Mouse (Mus musculus) layer of hippocampus, postnatal 36 days (tissue): ENCODE measurements around the gene Esp31. TPM values are rescaled to one million over a fixed set of nuclear protein-coding genes. Genes with fewer than 3 reads are reported as not detected.

Experiments used
- DNase-seq, 2 experiments: peaks; one replicate each; pipeline ENCODE4 v3.0.0; 2022
- total RNA-seq, 2 experiments: library from RNA; stranded (reverse); gene quantifications; 2 replicates each; pipeline ENCODE4 v1.2.3; 2021

Gene Esp31
- total RNA-seq: not detected

- no peak for DNase-seq
These were observed at the start of gene Esp31 for GRCm38 (mm10) chr17:38639147-38639546. Gene Esp31 (plus strand): TSS chr17:38639447.

Other genes starting within 250 kb of the Esp31 start
- not detected for gene Esp36, start 219.3 kb upstream of the Esp31 start, total RNA-seq
- not detected for gene Esp34, start 85.3 kb upstream of the Esp31 start, total RNA-seq